Mouse (Mus musculus) liver, embryonic 12.5 days (tissue): ENCODE measurements around the gene Adamts13. TPM values are rescaled to one million over a fixed set of nuclear protein-coding genes. Genes with fewer than 3 reads are reported as not detected.
A peak's percentile ranks its signal among the peaks of the same experiment; 100 is the strongest.

Experiments used
- ATAC-seq: fragments of 200-750 bp; cut with Nextera tagmentation; 2 replicates; pipeline ENCODE4 v1.8.0; 2017; ENCODE audit warnings: moderate number of reproducible peaks, mild to moderate bottlenecking, moderate library complexity
- H3K27ac ChIP-seq: fragments of 300-500 bp; sonication (generic); 2 replicates; pipeline ENCODE4 v1.5.1; 2016; ENCODE audit warnings: mild to moderate bottlenecking
- H3K27me3 ChIP-seq: fragments of 300-500 bp; sonication (generic); replicated peaks from 2 replicates; pipeline ENCODE4 v1.6.1; 2016; ENCODE audit warnings: mild to moderate bottlenecking, moderate library complexity
- H3K36me3 ChIP-seq: fragments of 300-500 bp; sonication (generic); 2 replicates; pipeline ENCODE4 v1.6.1; 2016; ENCODE audit warnings: mild to moderate bottlenecking, moderate library complexity
- H3K4me1 ChIP-seq: fragments of 300-500 bp; sonication (generic); 2 replicates; pipeline ENCODE4 v1.6.1; 2016
- H3K4me2 ChIP-seq: fragments of 300-500 bp; sonication (generic); 2 replicates; pipeline ENCODE4 v1.6.1; 2016; ENCODE audit warnings: mild to moderate bottlenecking, moderate library complexity
- H3K4me3 ChIP-seq: fragments of 300-500 bp; sonication (generic); 2 replicates; pipeline ENCODE4 v1.5.1; 2016; ENCODE audit warnings: mild to moderate bottlenecking, moderate library complexity
- H3K9ac ChIP-seq: fragments of 300-500 bp; sonication (generic); 2 replicates; pipeline ENCODE4 v1.6.1; 2016; ENCODE audit warnings: mild to moderate bottlenecking, moderate library complexity
- H3K9me3 ChIP-seq: fragments of 300-500 bp; sonication (generic); replicated peaks from 2 replicates; pipeline ENCODE4 v1.6.1; 2016; ENCODE audit warnings: mild to moderate bottlenecking, moderate library complexity
- WGBS: fragments of 180-500 bp; shearing (Covaris S2); methylation state at CpG from one replicate; pipeline ENCODE4 v1.1.7; 2016; ENCODE audit not compliant: insufficient replicate concordance; 5-methylcytosine and 5-hydroxymethylcytosine counted together
- polyA plus RNA-seq: library from polyadenylated mRNA; unstranded; fragments of >200 nt; fragmentation: Nextera tagmentation; extraction: Ambion mirVana; gene quantifications from 2 replicates; pipeline ENCODE4 v1.2.1, GENCODE M21; 2016

Adamts13 gene
- polyA plus RNA-seq, result 0.96 and 1.1 TPM in 2 replicates

DNA sequence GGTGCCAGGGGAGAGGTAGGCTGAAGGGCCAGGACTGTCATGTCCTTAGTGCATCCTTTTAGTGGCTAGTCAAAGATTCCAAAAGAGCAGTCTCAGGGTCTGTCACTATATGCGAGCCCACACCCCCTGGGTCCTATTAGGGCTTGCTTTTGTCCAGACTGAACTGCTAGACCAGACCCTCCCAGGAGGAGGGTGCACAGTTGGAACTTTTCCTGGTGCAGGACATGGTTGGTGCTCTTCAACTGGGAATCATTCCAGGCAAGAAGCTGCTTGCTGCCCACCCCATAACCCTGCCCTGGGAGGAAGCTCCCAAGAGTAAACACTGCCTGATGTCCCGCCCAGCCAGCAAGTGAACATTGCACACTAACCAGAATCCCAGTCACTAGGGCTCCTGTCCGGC, at the start of gene Adamts13:
Gene Adamts13, plus strand, starts transcription at position 301 of the 400 bp plus-strand sequence.
- Histone ChIP-seq H3K4me1 (no peaks in the 10 kb centered on the region), H3K4me3 (no peak within 1 kb of the TSS), H3K36me3 (no peaks in the 10 kb centered on the region), H3K27me3 (peaks cover 12% of the 10 kb centered on the region), H3K9ac (no peak within 1 kb of the TSS), H3K4me2 (0 out of 2 replicates have a peak within 1 kb of the TSS, but pooled peaks have one; percentile 3), H3K9me3 (no peaks in the 10 kb centered on the region), H3K27ac (peak within 1 kb of the TSS; percentile 64; the same call in 1 of the 2 replicates)
- no peak for ATAC-seq
- 52% methylated on average over 3 of the region's 3 CpGs for WGBS

DNA sequence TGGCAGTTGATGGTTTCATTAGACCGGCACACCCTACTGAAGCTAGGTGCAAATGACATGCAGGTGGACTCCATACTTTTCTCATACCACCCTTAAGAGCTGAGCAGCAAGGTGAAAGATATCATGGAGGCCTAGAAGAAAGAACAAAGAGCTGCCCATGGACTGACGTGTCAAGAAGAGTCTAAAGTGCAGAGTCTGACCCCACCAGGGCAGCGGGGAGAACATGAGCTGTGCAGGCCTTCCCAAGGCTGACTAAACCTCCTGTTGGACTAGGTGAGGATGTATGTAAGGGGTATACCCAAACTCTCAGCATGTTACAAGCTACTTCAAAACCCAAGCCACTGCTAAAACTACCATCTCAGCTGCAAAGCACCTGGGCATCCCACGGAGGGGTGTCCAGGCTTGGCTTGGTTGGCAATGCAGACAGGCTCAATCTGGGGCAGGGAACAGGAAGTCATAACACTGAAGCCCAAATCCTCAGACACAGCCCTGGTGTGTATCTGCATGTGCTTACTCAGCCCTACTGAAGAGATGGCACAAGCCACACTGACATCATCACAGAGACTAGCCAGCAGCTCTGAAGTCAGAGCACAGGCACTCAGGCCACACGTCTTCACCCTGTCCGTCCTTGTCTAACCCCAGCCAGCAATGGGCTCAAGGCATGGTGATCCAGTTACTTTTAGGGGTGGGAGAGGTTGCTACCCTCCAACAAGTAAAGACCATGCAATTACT, 45.3 kb upstream of the Adamts13 start:
- no peak overlapping the region for H3K4me2 ChIP-seq
- no peaks in the 10 kb centered on the region for H3K9me3 ChIP-seq
- no peak overlapping the region for H3K9ac ChIP-seq
- WGBS, result 85% methylated on average over 6 of the region's 6 CpGs
- no peak overlapping the region for H3K27ac ChIP-seq
- no peaks in the 10 kb centered on the region for H3K27me3 ChIP-seq
- no peak overlapping the region for H3K4me3 ChIP-seq
- H3K36me3 ChIP-seq, result peaks cover 89% of the 10 kb centered on the region
- no peak for ATAC-seq
- peaks cover 48% of the 10 kb centered on the region for H3K4me1 ChIP-seq

DNA sequence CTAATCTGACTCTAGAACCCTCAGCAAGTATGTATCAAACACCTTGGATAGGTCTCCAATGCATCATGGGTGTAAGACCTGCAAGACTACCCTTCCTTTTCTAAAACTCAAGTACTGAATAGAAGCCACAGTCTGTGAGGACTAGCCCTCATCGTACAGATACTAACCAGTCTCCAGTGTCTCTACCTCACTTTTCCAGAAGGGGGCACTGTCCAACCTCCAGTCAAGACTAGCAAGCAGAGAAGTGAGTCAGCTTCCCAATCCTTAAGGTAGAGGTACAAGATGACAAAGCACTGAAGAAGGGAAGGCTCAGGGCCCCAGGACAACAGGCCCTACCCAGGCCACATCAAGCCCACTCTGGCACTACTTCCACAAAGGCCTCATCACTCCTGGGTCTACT, 42.8 kb upstream of the Adamts13 start:
- H3K36me3 ChIP-seq, result peaks cover 64% of the 10 kb centered on the region
- 35% methylated on average over 1 of the region's 1 CpGs for WGBS
- no peak for ATAC-seq
- H3K9ac ChIP-seq, result peak overlapping the region; percentile 98; the same call in 1 of the 2 replicates
- H3K27me3 ChIP-seq, result no peaks in the 10 kb centered on the region
- no peak overlapping the region for H3K4me3 ChIP-seq
- peaks cover 59% of the 10 kb centered on the region for H3K4me1 ChIP-seq
- no peaks in the 10 kb centered on the region for H3K9me3 ChIP-seq
- 0 out of 2 replicates have a peak overlapping the region, but pooled peaks have one; percentile 55 for H3K27ac ChIP-seq
- peak overlapping the region; percentile 24 for H3K4me2 ChIP-seq

DNA sequence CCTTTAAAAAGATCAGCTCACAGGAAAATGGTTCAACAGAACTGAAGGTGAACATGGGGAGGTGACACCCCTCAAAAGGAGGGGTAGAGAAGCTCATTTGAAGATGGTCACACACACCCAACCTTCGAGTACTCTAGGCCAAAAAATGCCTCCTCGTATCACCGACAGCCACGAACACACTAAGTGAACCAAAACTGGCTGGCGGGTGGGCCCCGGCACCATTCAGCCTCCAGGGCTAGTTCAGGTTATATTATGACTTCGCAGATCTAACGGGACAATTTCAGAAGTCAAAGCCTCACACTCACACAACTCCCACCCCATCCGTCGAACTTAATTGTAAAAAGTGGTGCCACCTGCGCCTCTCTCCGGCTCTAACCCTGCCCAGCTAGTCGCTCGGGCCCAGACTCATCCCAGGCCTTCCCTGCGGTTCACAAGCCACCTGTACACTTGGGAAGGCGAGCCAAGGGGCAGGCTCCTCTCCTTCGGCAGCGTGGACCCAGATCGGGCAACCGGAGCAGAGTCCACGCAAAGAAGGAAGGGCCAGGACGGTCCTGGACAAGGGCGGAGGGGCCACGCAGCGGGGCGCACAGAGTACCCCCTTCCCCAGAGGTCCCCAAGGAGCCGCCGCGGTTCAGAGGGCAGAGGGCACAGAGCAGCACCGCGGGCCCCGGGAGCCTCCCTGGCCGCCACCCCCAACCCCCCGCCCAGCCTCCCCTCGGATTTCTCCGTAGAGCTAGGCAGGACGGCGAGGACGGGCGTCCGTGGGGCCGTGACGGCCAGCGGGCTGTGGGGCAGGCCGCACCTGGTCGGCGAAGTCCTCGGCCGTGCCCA, 40.5 kb upstream of the Adamts13 start:
- peak; percentile 24 for ATAC-seq
- WGBS, result 4% methylated on average over 49 of the region's 49 CpGs

DNA sequence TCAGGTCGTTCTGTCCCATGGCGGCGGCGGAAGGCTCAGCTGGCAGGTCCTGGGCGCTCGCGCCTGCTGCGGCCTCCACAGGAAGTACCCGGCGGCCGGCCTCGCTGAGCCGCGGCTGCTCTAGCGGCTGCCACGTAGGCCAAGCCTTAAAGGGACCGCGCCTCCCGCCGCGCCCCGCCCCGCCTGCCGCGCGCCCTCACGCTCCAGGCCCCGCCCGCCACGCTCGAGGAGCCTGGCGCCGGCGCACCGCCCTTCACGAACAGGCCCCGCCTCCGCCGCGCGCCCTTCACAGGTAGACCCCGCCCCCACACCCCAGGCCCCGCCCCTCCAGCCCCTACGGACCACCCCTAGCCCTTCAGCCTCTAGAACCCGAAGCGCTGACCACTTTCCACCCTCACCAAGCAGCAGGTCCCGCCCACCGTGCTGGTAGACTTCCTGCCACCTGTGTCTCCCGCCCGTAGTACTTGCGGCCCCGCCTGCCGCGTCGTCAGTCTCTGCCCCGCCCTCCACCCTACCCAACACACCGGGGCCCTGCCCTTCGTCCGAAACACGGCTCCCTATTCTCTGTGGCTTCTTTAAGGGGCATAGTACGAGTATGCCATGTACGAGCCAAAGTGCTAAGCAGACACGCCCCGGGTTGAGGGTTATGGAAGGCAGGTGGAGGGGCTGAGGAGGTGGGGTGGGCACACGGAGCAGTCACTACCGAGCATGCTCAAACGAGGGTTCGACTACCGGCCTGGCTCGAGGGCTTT, 39.7 kb upstream of the Adamts13 start, which contains the start of the genes Surf4 and Stkld1:
Gene Surf4, minus strand, starts transcription at position 625 of the 752 bp plus-strand sequence.
Gene Stkld1, plus strand, starts transcription at position 744 of the 752 bp plus-strand sequence.
- H3K4me2 ChIP-seq, result peak within 1 kb of the TSS; percentile 92
- under 1% methylated on average over 53 of the region's 70 CpGs for WGBS
- H3K27ac ChIP-seq, result peak within 1 kb of the TSS; percentile 88
- H3K27me3 ChIP-seq, result no peaks in the 10 kb centered on the region
- peaks cover 33% of the 10 kb centered on the region for H3K36me3 ChIP-seq
- H3K9me3 ChIP-seq, result no peaks in the 10 kb centered on the region
- H3K9ac ChIP-seq, result peak within 1 kb of the TSS; percentile 98
- H3K4me1 ChIP-seq, result peaks cover 63% of the 10 kb centered on the region
- H3K4me3 ChIP-seq, result peak within 1 kb of the TSS; percentile 95
- peak; percentile 94 for ATAC-seq

More for the DNA sequence above, 40.5 kb upstream of the Adamts13 start:
- Histone ChIP-seq H3K9me3 (no peaks in the 10 kb centered on the region), H3K4me1 (peaks cover 71% of the 10 kb centered on the region), H3K4me3 (peak overlapping the region; percentile 95), H3K9ac (peak overlapping the region; percentile 98), H3K27ac (peak overlapping the region; percentile 88), H3K36me3 (peaks cover 41% of the 10 kb centered on the region), H3K27me3 (no peaks in the 10 kb centered on the region), H3K4me2 (peak overlapping the region; percentile 92)

DNA sequence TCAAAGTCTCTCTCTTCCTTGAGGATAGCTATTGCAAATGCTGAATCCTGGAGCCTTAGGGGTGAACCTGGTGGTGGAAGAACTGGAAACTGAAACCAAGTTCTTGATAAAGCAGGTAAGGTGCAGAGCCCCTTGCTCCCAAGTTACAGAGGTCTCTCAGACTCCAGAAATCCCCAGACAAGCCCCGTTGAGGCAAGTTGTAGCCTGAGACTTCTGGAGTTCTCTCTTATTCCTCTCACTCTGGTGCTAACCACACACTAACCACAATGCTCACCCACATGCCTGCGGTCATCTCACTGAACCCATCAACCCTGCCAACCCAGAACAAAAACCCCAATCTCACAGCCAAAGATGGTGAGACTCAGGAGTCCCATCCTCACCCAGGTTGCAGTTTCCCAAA, 37.9 kb upstream of the Adamts13 start:
- 18% methylated on average over 2 of the region's 2 CpGs for WGBS
- ATAC-seq, result no peak
- peaks cover 17% of the 10 kb centered on the region for H3K36me3 ChIP-seq
- no peak overlapping the region for H3K4me2 ChIP-seq
- H3K4me3 ChIP-seq, result no peak overlapping the region
- H3K27me3 ChIP-seq, result no peaks in the 10 kb centered on the region
- H3K4me1 ChIP-seq, result peaks cover 46% of the 10 kb centered on the region
- no peak overlapping the region for H3K9ac ChIP-seq
- H3K27ac ChIP-seq, result no peak overlapping the region; the same call in 1 of the 2 replicates
- no peaks in the 10 kb centered on the region for H3K9me3 ChIP-seq

DNA sequence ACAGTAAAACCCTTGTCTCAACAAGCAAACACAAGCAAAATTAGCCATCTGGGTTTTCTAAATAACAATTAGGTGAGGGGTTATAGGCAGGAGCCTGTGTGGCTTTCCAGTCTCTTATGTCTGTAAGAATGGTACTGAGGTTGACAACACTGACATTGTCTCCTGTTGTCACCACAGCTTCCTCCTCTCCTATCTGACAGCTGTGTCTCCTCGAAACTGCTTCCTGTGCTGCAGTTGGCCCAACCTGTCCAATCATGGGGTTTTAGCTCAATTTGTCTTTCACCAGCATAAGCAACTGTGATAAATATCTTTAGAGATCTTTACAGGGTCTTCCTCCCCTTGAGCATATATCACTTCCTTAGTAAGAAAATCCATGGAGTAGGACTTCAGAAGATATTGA, 36.8 kb upstream of the Adamts13 start:
- Histone ChIP-seq H3K4me1 (peaks cover 38% of the 10 kb centered on the region), H3K27ac (no peak overlapping the region)
- ATAC-seq, result no peak

DNA sequence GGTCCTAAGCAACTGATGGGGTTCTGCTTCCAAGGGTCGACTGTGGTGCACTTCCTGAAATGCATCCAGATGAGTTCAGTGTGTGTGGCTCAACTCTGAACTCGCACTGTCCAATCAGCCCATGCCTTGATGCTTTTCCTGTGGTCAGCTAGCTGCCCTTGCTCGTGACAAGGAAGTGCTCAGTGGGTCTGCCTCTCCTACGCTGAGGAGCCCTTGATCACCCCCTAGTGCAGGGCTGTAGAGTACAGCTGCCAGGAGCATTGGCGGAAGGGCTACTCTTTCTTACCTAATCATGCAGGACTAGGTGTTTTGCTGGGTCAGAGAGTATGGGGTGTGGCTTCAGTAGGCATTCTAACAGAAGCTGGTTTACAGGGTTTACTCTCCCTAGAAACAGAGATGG, 31.7 kb upstream of the Adamts13 start:
- H3K4me2 ChIP-seq, result no peak overlapping the region
- peaks cover 10% of the 10 kb centered on the region for H3K4me1 ChIP-seq
- ATAC-seq, result peak; percentile 46; the same call in 1 of the 2 replicates
- 18% methylated on average over 5 of the region's 5 CpGs for WGBS
- H3K36me3 ChIP-seq, result no peaks in the 10 kb centered on the region
- no peak overlapping the region for H3K9ac ChIP-seq
- H3K27ac ChIP-seq, result no peak overlapping the region
- no peaks in the 10 kb centered on the region for H3K9me3 ChIP-seq
- no peak overlapping the region for H3K4me3 ChIP-seq
- H3K27me3 ChIP-seq, result 0 out of 2 replicates have a peak, but pooled peaks cover 3% of the 10 kb centered on the region

More for the DNA sequence above, 36.8 kb upstream of the Adamts13 start:
- 21% methylated on average over 1 of the region's 1 CpGs for WGBS
- Histone ChIP-seq H3K27me3 (no peaks in the 10 kb centered on the region), H3K9ac (no peak overlapping the region), H3K4me3 (no peak overlapping the region), H3K9me3 (no peaks in the 10 kb centered on the region), H3K4me2 (no peak overlapping the region), H3K36me3 (peaks cover 5% of the 10 kb centered on the region)

DNA sequence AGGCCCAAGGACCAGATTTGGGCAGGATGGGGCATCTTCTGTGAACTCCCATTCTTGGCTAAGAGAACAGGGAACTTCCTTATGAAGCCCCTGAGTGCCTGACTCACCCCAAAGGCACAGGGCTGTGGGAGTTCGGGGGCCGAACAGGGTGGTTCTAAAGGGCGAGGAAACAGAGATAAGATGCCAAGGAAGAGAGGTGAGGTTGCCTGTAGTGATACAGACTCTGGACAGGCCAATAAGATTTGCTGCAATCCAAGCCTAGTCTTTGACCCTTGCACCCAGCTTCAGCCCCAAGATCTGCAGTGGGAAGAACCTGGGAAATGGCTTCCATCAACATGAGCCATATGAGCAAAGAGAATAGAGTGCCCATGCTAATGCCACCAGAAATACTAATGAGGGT, 30.0 kb upstream of the Adamts13 start:
- H3K9me3 ChIP-seq, result no peaks in the 10 kb centered on the region
- H3K27me3 ChIP-seq, result 0 out of 2 replicates have a peak, but pooled peaks cover 3% of the 10 kb centered on the region
- no peak overlapping the region for H3K27ac ChIP-seq
- H3K36me3 ChIP-seq, result peaks cover 5% of the 10 kb centered on the region
- ATAC-seq, result no peak
- peaks cover 6% of the 10 kb centered on the region; the same call in 1 of the 2 replicates for H3K4me1 ChIP-seq
- no peak overlapping the region for H3K4me2 ChIP-seq
- no peak overlapping the region for H3K9ac ChIP-seq
- WGBS, result 56% methylated on average over 3 of the region's 3 CpGs
- H3K4me3 ChIP-seq, result no peak overlapping the region

DNA sequence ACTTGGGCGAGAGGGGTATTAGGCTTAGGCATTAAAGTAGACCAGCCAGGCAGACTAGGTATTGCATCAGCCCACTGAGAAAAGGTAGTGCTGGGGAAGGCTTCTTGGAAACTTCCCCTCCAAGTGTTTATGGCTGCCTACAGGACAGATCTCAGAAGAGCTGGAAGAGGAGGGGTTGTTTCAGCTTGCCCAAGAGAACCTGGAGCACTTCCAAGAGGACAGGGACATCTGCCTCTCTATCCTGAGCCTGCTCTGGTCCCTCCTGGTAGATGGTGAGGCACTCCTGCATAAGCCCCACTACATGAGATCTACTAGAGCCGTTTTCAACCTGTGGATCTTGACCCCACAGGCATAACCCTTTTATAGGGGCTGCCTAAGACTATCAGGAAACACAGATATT, 22.8 kb upstream of the Adamts13 start:
- Histone ChIP-seq H3K27ac (no peak overlapping the region), H3K36me3 (peaks cover 76% of the 10 kb centered on the region), H3K4me2 (no peak overlapping the region), H3K9ac (no peak overlapping the region), H3K9me3 (no peaks in the 10 kb centered on the region), H3K27me3 (0 out of 2 replicates have a peak, but pooled peaks cover 2% of the 10 kb centered on the region), H3K4me3 (no peak overlapping the region), H3K4me1 (no peaks in the 10 kb centered on the region)
- no peak for ATAC-seq
- WGBS, result 75% methylated on average over 2 of the region's 2 CpGs

DNA sequence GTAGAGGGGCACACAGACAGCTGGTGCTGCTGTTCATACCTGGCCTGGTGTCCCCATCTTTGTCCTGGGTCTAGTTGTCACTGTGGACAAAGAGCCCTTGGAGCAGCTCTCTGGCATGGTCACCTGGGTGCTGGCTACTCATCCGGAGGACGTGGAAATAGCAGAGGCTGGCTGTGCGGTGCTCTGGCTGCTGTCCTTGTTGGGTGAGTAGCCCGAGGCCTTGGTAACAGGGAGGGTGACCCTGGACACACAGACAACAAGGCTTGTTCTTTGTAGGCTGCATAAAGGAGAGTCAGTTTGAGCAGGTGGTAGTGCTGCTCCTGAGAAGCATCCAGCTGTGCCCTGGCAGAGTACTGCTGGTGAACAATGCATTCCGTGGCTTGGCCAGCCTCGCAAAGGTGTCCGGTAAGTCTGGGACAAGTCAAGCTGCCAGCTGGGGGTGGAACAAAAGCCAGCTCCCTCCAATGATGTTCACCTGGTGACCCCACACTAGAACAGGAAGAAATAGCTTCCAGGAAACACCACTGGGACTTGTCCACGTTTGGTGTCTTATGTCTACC, 21.8 kb upstream of the Adamts13 start:
- Histone ChIP-seq H3K4me1 (no peaks in the 10 kb centered on the region), H3K4me2 (no peak overlapping the region), H3K36me3 (peaks cover 86% of the 10 kb centered on the region), H3K9ac (no peak overlapping the region), H3K27ac (no peak overlapping the region), H3K27me3 (no peaks in the 10 kb centered on the region), H3K4me3 (no peak overlapping the region), H3K9me3 (no peaks in the 10 kb centered on the region)
- ATAC-seq, result no peak
- WGBS, result 83% methylated on average over 8 of the region's 8 CpGs
